Mouse (Mus musculus): Measurements from ENCODE around the gene Ces2c. TPM values are rescaled to one million over a fixed set of nuclear protein-coding genes. Genes with fewer than 3 reads are reported as not detected.

Ces2c gene
- total RNA-seq (2023): not detected

GRCm38 (mm10) chr8:104846831-104847230 is at the start of gene Ces2c:
TSS of gene Ces2c (plus strand) at chr8:104847068.

GRCm38 (mm10) chr8:104831440-104831839 is 15.4 kb upstream of the Ces2c start, which contains the start of gene Ces2b:
TSS of gene Ces2b (plus strand) at chr8:104831572.

Other genes with a start within 250 kb of the Ces2c start
- gene Cdh16, start 222.7 kb upstream of the Ces2c start, total RNA-seq (2023): not detected
- gene Rrad, start 215.7 kb upstream of the Ces2c start, total RNA-seq (2023): 10 to 100 TPM; 12.1 to 12.6 TPM
- 10 to 100 TPM; 24.0 to 25.6 TPM for gene Ciao2b, start 205.1 kb upstream of the Ces2c start, total RNA-seq (2023)
- not detected for gene Ces2a, start 113.1 kb upstream of the Ces2c start, total RNA-seq (2023)
- not detected for gene Ces2b, start 15.5 kb upstream of the Ces2c start, total RNA-seq (2023)
- gene Ces2e, start 79.2 kb downstream of the Ces2c start, total RNA-seq (2023): not detected
- gene Ces2f, start 100.3 kb downstream of the Ces2c start, total RNA-seq (2023): not detected
- gene Ces2g, start 114.7 kb downstream of the Ces2c start, total RNA-seq (2023): not detected
- not detected for gene Ces2h, start 153.8 kb downstream of the Ces2c start, total RNA-seq (2023)
- not detected for gene Ces3a, start 201.5 kb downstream of the Ces2c start, total RNA-seq (2023)
- not detected for gene Ces3b, start 236.7 kb downstream of the Ces2c start, total RNA-seq (2023)

All from monocyte, adult 59 days (primary cell).